Mouse (Mus musculus): ENCODE results near the gene Aspg. TPM values are rescaled to one million over a fixed set of nuclear protein-coding genes. Genes with fewer than 3 reads are reported as not detected.

Gene Aspg
- total RNA-seq, 1 experiment, result 12.8 TPM

DNA sequence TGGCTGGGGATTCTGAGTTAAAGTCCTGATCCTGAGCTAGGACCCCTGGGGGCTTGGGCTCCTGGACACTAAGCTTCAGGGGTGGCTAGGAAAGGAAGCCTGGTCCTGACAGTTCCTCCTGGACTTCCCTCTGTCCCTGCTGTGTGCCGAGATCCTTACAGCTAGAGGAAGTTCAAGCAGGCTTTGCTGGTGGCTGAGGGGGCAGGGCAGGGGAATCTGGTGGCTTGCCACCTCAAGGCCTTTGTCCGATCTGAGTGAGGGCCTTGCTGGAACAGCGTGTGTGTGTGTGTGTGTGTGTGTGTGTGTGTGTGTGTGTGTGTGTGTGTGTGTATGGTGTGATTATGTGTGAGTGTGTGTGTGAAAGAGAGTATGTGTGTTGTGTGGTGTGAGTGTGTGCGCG, 48.0 kb downstream of the Aspg start:
- H3K27ac ChIP-seq (ENCODE audit: insufficient read depth, low read depth, low read length, poor library complexity, severe bottlenecking), result no peak overlapping the region
- H3K4me1 ChIP-seq (ENCODE audit: control insufficient read depth in 2 of 2, insufficient read depth in 2 of 2, low read length in 2 of 2, poor library complexity in 1 of 2), result peaks cover 0 to 35% of the 10 kb centered on the region in 2 experiments; a peak in 2 of 4 replicates

DNA sequence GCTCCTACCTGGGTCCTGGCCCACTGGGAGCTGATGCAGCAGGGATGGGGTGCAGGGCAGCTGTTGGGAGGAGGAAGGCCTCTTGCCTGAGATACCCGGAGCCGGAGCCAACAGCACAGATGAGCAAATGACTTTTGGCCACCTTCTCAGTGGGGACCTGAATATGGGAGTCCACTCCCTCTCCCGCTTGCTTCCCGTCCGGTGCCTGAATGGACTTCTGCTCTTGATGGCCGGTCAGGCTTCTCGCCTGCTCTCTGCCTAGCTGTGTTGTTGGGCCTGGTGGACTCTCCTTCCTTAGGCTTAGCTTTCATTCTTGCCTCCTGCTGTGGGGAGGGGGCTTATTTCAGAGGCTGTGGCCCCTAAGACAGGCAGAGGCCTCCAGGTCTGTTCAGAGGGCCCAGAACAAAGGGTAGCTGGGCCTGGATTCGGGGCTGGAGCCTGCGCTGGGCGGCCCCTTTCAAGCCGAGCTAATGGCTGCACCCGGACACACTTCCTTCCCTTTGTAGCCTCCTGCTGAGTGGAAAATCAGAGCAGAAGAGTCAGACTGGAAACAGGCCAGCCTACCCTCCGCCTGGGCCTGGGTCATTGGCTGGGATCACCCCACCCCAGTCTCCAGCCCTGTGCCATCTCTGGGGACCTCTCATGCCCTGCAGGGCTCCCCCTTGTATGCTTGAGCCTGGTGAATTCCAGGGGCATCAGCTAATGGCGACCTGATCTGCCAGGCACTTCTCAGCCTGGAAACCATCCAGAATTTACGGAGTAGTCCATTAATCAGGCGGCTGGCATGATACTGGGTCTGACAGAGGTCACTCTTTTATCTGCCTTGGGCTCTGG, 49.0 kb downstream of the Aspg start:
- TF ChIP-seq CHD2 (IDR thresholded peaks at IDR 0.05; ENCODE audit: low read depth, low read length) (no peak), ZC3H11A (IDR thresholded peaks at IDR 0.05; ENCODE audit: borderline replicate concordance, low read depth, low read length) (no peak), ZNF384 (IDR thresholded peaks at IDR 0.05; ENCODE audit: low read depth, low read length) (no peak), HCFC1 (IDR thresholded peaks at IDR 0.05; ENCODE audit: borderline replicate concordance, insufficient read depth, low read length) (no peak), MAFK (IDR thresholded peaks at IDR 0.05; ENCODE audit: insufficient read depth, low read depth, low read length) (no peak)
- peaks cover 0 to 30% of the 10 kb centered on the region in 2 experiments; a peak in 2 of 4 replicates for H3K4me1 ChIP-seq (ENCODE audit: control insufficient read depth in 2 of 2, insufficient read depth in 2 of 2, low read length in 2 of 2, poor library complexity in 1 of 2)
- in situ Hi-C loops (cut with MboI; ENCODE audit: low sequenced_read_pairs in 2 of 2, unreplicated experiment in 2 of 2), result no loop called here
- peaks cover 5% of the 10 kb centered on the region; the same call in 1 of the 2 replicates for H3K36me3 ChIP-seq (ENCODE audit: control insufficient read depth, insufficient read depth, low read length, poor library complexity, severe bottlenecking)
- H3K9ac ChIP-seq (ENCODE audit: insufficient read depth, low read depth, low read length, poor library complexity, severe bottlenecking), result no peak overlapping the region
- no peaks in the 10 kb centered on the region for H3K9me3 ChIP-seq (ENCODE audit: control insufficient read depth, insufficient read depth, low read depth, low read length)
- no peak overlapping the region for H3K4me3 ChIP-seq (ENCODE audit: insufficient read depth in 1 of 2, low read depth in 1 of 2, low read length in 2 of 2, poor library complexity in 1 of 2, severe bottlenecking in 1 of 2)
- H3K27ac ChIP-seq (ENCODE audit: insufficient read depth, low read depth, low read length, poor library complexity, severe bottlenecking), result no peak overlapping the region
- no peak for DNase-seq (ENCODE audit: low read depth, low spot score)

More for the DNA sequence above, 48.0 kb downstream of the Aspg start:
- peaks cover 5% of the 10 kb centered on the region; the same call in 1 of the 2 replicates for H3K36me3 ChIP-seq (ENCODE audit: control insufficient read depth, insufficient read depth, low read length, poor library complexity, severe bottlenecking)
- no peak overlapping the region for H3K4me3 ChIP-seq (ENCODE audit: insufficient read depth in 1 of 2, low read depth in 1 of 2, low read length in 2 of 2, poor library complexity in 1 of 2, severe bottlenecking in 1 of 2)
- no peak overlapping the region for H3K9ac ChIP-seq (ENCODE audit: insufficient read depth, low read depth, low read length, poor library complexity, severe bottlenecking)
- no peak for DNase-seq (ENCODE audit: low read depth, low spot score)
- in situ Hi-C loops (cut with MboI; ENCODE audit: low sequenced_read_pairs in 2 of 2, unreplicated experiment in 2 of 2), result no loop called here
- no peaks in the 10 kb centered on the region for H3K9me3 ChIP-seq (ENCODE audit: control insufficient read depth, insufficient read depth, low read depth, low read length)
- TF ChIP-seq CHD2 (IDR thresholded peaks at IDR 0.05; ENCODE audit: low read depth, low read length), result no peak

DNA sequence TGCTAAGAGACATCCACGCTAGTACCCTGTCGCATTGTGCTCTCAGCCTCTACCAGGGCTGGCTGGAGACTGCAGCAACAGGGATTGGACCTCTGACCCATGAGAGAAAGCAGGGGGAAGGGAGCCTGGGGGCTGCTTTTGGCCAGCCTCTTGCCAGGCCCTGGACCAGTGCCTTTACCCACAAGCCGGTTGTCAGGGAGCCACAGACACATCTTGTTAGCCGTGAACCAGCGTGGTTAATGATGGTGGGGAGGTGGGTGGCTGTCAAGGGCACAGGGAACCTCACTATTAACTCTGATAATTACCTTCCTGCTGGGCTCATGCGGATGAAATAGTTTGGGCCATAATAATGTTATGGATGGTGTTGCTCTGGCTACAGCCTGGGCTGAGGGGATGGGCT, 50.3 kb downstream of the Aspg start:
- peaks cover 0 to 23% of the 10 kb centered on the region in 2 experiments; a peak in 2 of 4 replicates for H3K4me1 ChIP-seq (ENCODE audit: control insufficient read depth in 2 of 2, insufficient read depth in 2 of 2, low read length in 2 of 2, poor library complexity in 1 of 2)
- peaks cover 5% of the 10 kb centered on the region; the same call in 1 of the 2 replicates for H3K36me3 ChIP-seq (ENCODE audit: control insufficient read depth, insufficient read depth, low read length, poor library complexity, severe bottlenecking)
- in situ Hi-C loops (cut with MboI; ENCODE audit: low sequenced_read_pairs in 2 of 2, unreplicated experiment in 2 of 2), result no loop called here
- H3K27ac ChIP-seq (ENCODE audit: insufficient read depth, low read depth, low read length, poor library complexity, severe bottlenecking), result no peak overlapping the region
- H3K4me3 ChIP-seq (ENCODE audit: insufficient read depth in 1 of 2, low read depth in 1 of 2, low read length in 2 of 2, poor library complexity in 1 of 2, severe bottlenecking in 1 of 2), result no peak overlapping the region
- no peak overlapping the region for H3K9ac ChIP-seq (ENCODE audit: insufficient read depth, low read depth, low read length, poor library complexity, severe bottlenecking)
- TF ChIP-seq CHD2 (IDR thresholded peaks at IDR 0.05; ENCODE audit: low read depth, low read length), result no peak
- TF ChIP-seq HCFC1 (IDR thresholded peaks at IDR 0.05; ENCODE audit: borderline replicate concordance, insufficient read depth, low read length), result no peak
- TF ChIP-seq ZC3H11A (IDR thresholded peaks at IDR 0.05; ENCODE audit: borderline replicate concordance, low read depth, low read length), result no peak
- TF ChIP-seq ZNF384 (IDR thresholded peaks at IDR 0.05; ENCODE audit: low read depth, low read length), result no peak
- no peak for TF ChIP-seq MAFK (IDR thresholded peaks at IDR 0.05; ENCODE audit: insufficient read depth, low read depth, low read length)
- H3K9me3 ChIP-seq (ENCODE audit: control insufficient read depth, insufficient read depth, low read depth, low read length), result no peaks in the 10 kb centered on the region
- no peak for DNase-seq (ENCODE audit: low read depth, low spot score)

DNA sequence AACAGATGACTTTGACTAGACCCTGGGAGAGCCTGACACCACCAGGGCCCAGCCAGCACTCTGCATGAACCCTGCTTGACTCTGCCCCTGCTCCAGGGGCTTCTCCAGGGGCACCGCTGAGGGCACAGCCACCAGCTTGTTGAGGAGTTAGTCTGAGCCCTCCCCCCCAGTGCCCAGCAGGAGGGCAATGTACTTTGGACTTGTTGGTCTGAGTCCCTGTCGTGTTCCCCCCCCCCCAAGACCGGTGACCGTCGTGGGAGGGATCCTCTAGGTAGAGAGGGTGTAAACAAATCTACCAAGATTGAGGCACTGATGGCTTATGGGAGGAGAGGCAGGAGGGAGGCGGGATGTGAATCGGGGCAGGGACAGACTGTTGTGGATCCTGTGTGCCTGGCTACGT, 51.8 kb downstream of the Aspg start:
- Histone ChIP-seq H3K4me1 (ENCODE audit: control insufficient read depth in 2 of 2, insufficient read depth in 2 of 2, low read length in 2 of 2, poor library complexity in 1 of 2) (peaks cover 0 to 18% of the 10 kb centered on the region in 2 experiments; a peak in 1 of 4 replicates), H3K36me3 (ENCODE audit: control insufficient read depth, insufficient read depth, low read length, poor library complexity, severe bottlenecking) (peaks cover 5% of the 10 kb centered on the region; the same call in 1 of the 2 replicates), H3K9ac (ENCODE audit: insufficient read depth, low read depth, low read length, poor library complexity, severe bottlenecking) (no peak overlapping the region), H3K4me3 (ENCODE audit: insufficient read depth in 1 of 2, low read depth in 1 of 2, low read length in 2 of 2, poor library complexity in 1 of 2, severe bottlenecking in 1 of 2) (no peak overlapping the region), H3K27ac (ENCODE audit: insufficient read depth, low read depth, low read length, poor library complexity, severe bottlenecking) (no peak overlapping the region), H3K9me3 (ENCODE audit: control insufficient read depth, insufficient read depth, low read depth, low read length) (no peaks in the 10 kb centered on the region)
- no peak for DNase-seq (ENCODE audit: low read depth, low spot score)
- in situ Hi-C loops (cut with MboI; ENCODE audit: low sequenced_read_pairs in 2 of 2, unreplicated experiment in 2 of 2), result no loop called here
- no peak for TF ChIP-seq HCFC1 (IDR thresholded peaks at IDR 0.05; ENCODE audit: borderline replicate concordance, insufficient read depth, low read length)
- TF ChIP-seq ZNF384 (IDR thresholded peaks at IDR 0.05; ENCODE audit: low read depth, low read length), result no peak
- TF ChIP-seq ZC3H11A (IDR thresholded peaks at IDR 0.05; ENCODE audit: borderline replicate concordance, low read depth, low read length), result no peak
- TF ChIP-seq CHD2 (IDR thresholded peaks at IDR 0.05; ENCODE audit: low read depth, low read length), result no peak
- no peak for TF ChIP-seq MAFK (IDR thresholded peaks at IDR 0.05; ENCODE audit: insufficient read depth, low read depth, low read length)
